Mouse (Mus musculus) heart, embryonic 15.5 days (tissue): Measurements from ENCODE around the gene Casq2. TPM values are rescaled to one million over a fixed set of nuclear protein-coding genes. Genes with fewer than 3 reads are reported as not detected.
A peak's percentile ranks its signal among the peaks of the same experiment; 100 is the strongest.

ENCODE experiments used
- ATAC-seq: fragments of 200-750 bp; cut with Nextera tagmentation; replicated peaks from 2 replicates; pipeline ENCODE4 v1.8.0; 2017; ENCODE audit warnings: low read depth, moderate TSS enrichment; ENCODE audit not compliant: insufficient number of reproducible peaks, insufficient read depth, low FRiP score
- H3K27ac ChIP-seq: fragments of 300-500 bp; sonication (generic); 2 replicates; pipeline ENCODE4 v1.5.1; 2015; ENCODE audit warnings: mild to moderate bottlenecking, inconsistent platforms
- H3K27me3 ChIP-seq: fragments of 300-500 bp; sonication (generic); 2 replicates; pipeline ENCODE4 v1.6.1; 2015; ENCODE audit warnings: inconsistent platforms
- H3K36me3 ChIP-seq: fragments of 300-500 bp; sonication (generic); 2 replicates; pipeline ENCODE4 v1.6.1; 2015; ENCODE audit warnings: mild to moderate bottlenecking, inconsistent platforms
- H3K4me1 ChIP-seq: fragments of 300-500 bp; sonication (generic); replicated peaks from 2 replicates; pipeline ENCODE4 v1.6.1; 2015; ENCODE audit warnings: inconsistent platforms
- H3K4me2 ChIP-seq: fragments of 300-500 bp; sonication (generic); 2 replicates; pipeline ENCODE4 v1.6.1; 2015; ENCODE audit warnings: inconsistent platforms, mild to moderate bottlenecking, moderate library complexity
- H3K4me3 ChIP-seq: fragments of 300-500 bp; sonication (generic); 2 replicates; pipeline ENCODE4 v1.5.1; 2015; ENCODE audit warnings: mild to moderate bottlenecking, inconsistent platforms
- H3K9ac ChIP-seq: fragments of 300-500 bp; sonication (generic); 2 replicates; pipeline ENCODE4 v1.6.1; 2015; ENCODE audit warnings: mild to moderate bottlenecking, inconsistent platforms
- H3K9me3 ChIP-seq: fragments of 300-500 bp; sonication (generic); replicated peaks from 2 replicates; pipeline ENCODE4 v1.6.1; 2016; ENCODE audit warnings: inconsistent platforms
- WGBS: fragments of 180-500 bp; shearing (Covaris S2); methylation state at CpG from one replicate; pipeline ENCODE4 v1.1.7; 2015; ENCODE audit warnings: mixed read lengths; 5-methylcytosine and 5-hydroxymethylcytosine counted together
- polyA plus RNA-seq: library from polyadenylated mRNA; unstranded; fragments of >200 nt; fragmentation: Nextera tagmentation; extraction: Ambion mirVana; gene quantifications from 2 replicates; pipeline ENCODE4 v1.2.1, GENCODE M21; 2015

Gene Casq2
- polyA plus RNA-seq, 1 experiment from 2014 or later, result 565 TPM

- H3K9me3 ChIP-seq, result no peaks in the 10 kb centered on the region
- no peak overlapping the region for H3K9ac ChIP-seq
- peaks cover 25% of the 10 kb centered on the region for H3K4me1 ChIP-seq
- no peak overlapping the region for H3K4me3 ChIP-seq
- no peak overlapping the region for H3K27ac ChIP-seq
- WGBS, result 14% methylated on average over 3 of the region's 3 CpGs
- H3K27me3 ChIP-seq, result no peaks in the 10 kb centered on the region
- H3K4me2 ChIP-seq, result no peak overlapping the region
- no peaks in the 10 kb centered on the region for H3K36me3 ChIP-seq
- ATAC-seq, result peak; percentile 43
These were observed 4.4 kb upstream of the Casq2 start for GRCm38 (mm10) chr3:102081862-102082261.

- Histone ChIP-seq H3K4me3 (no peak overlapping the region), H3K27ac (no peak overlapping the region), H3K27me3 (no peaks in the 10 kb centered on the region), H3K4me1 (peaks cover 25% of the 10 kb centered on the region), H3K9me3 (no peaks in the 10 kb centered on the region), H3K36me3 (no peaks in the 10 kb centered on the region), H3K9ac (no peak overlapping the region), H3K4me2 (no peak overlapping the region)
- no peak for ATAC-seq
- WGBS, result 35% methylated on average over 13 of the region's 13 CpGs
These were observed 2.5 kb upstream of the Casq2 start for GRCm38 (mm10) chr3:102083589-102084230.

- H3K9me3 ChIP-seq, result no peaks in the 10 kb centered on the region
- H3K27me3 ChIP-seq, result no peaks in the 10 kb centered on the region
- peak overlapping the region; percentile 12; the same call in 1 of the 2 replicates for H3K9ac ChIP-seq
- no peaks in the 10 kb centered on the region for H3K36me3 ChIP-seq
- H3K4me3 ChIP-seq, result no peak overlapping the region
- H3K27ac ChIP-seq, result peak overlapping the region; percentile 92
- WGBS, result 63% methylated on average over 13 of the region's 13 CpGs
- peaks cover 25% of the 10 kb centered on the region for H3K4me1 ChIP-seq
- ATAC-seq, result no peak
- H3K4me2 ChIP-seq, result peak overlapping the region; percentile 61
These were observed 1.3 kb upstream of the Casq2 start for GRCm38 (mm10) chr3:102084833-102085491.

- Histone ChIP-seq H3K36me3 (no peaks in the 10 kb centered on the region), H3K27ac (peak overlapping the region; percentile 92), H3K4me3 (0 out of 2 replicates have a peak overlapping the region, but pooled peaks have one; percentile 5), H3K4me1 (peaks cover 31% of the 10 kb centered on the region), H3K4me2 (peak overlapping the region; percentile 61), H3K9ac (peak overlapping the region; percentile 62), H3K9me3 (no peaks in the 10 kb centered on the region), H3K27me3 (no peaks in the 10 kb centered on the region)
- ATAC-seq, result peak; percentile 74
- WGBS, result 17% methylated on average over 12 of the region's 12 CpGs
These were observed 496 bp upstream of the Casq2 start for GRCm38 (mm10) chr3:102085719-102086118.

GRCm38 (mm10) chr3:102094841-102095240 lies 8.6 kb downstream of the Casq2 start:
- WGBS, result 86% methylated on average over 3 of the region's 3 CpGs
- Histone ChIP-seq H3K4me2 (no peak overlapping the region), H3K27me3 (no peaks in the 10 kb centered on the region), H3K27ac (peak overlapping the region; percentile 45; the same call in 1 of the 2 replicates), H3K9me3 (no peaks in the 10 kb centered on the region), H3K36me3 (peaks cover 6% of the 10 kb centered on the region; the same call in 1 of the 2 replicates), H3K4me3 (no peak overlapping the region), H3K4me1 (peaks cover 37% of the 10 kb centered on the region), H3K9ac (no peak overlapping the region)
- ATAC-seq, result no peak

- Histone ChIP-seq H3K9me3 (no peaks in the 10 kb centered on the region), H3K27ac (peak overlapping the region; percentile 45; the same call in 1 of the 2 replicates), H3K4me1 (peaks cover 41% of the 10 kb centered on the region), H3K36me3 (peaks cover 6% of the 10 kb centered on the region; the same call in 1 of the 2 replicates), H3K4me3 (no peak overlapping the region), H3K27me3 (no peaks in the 10 kb centered on the region), H3K4me2 (no peak overlapping the region), H3K9ac (no peak overlapping the region)
- no peak for ATAC-seq
- WGBS, result 50% methylated on average over 5 of the region's 5 CpGs
These were observed 9.2 kb downstream of the Casq2 start for GRCm38 (mm10) chr3:102095412-102095811.

GRCm38 (mm10) chr3:102096366-102096765 lies 10.2 kb downstream of the Casq2 start:
- Histone ChIP-seq H3K27me3 (no peaks in the 10 kb centered on the region), H3K9me3 (no peaks in the 10 kb centered on the region), H3K4me1 (peaks cover 44% of the 10 kb centered on the region), H3K36me3 (peaks cover 6% of the 10 kb centered on the region; the same call in 1 of the 2 replicates), H3K9ac (no peak overlapping the region), H3K27ac (no peak overlapping the region), H3K4me2 (no peak overlapping the region), H3K4me3 (no peak overlapping the region)
- 84% methylated on average over 8 of the region's 8 CpGs for WGBS
- no peak for ATAC-seq

- no peak for ATAC-seq
- H3K27ac ChIP-seq, result no peak overlapping the region
- WGBS, result 84% methylated on average over 2 of the region's 2 CpGs
These were observed 10.8 kb downstream of the Casq2 start for GRCm38 (mm10) chr3:102096976-102097375.

GRCm38 (mm10) chr3:102099242-102099641 lies 13.0 kb downstream of the Casq2 start:
- H3K4me3 ChIP-seq, result no peak overlapping the region
- H3K27me3 ChIP-seq, result no peaks in the 10 kb centered on the region
- peak overlapping the region; percentile 36 for H3K4me2 ChIP-seq
- peaks cover 47% of the 10 kb centered on the region for H3K4me1 ChIP-seq
- H3K9me3 ChIP-seq, result no peaks in the 10 kb centered on the region
- H3K36me3 ChIP-seq, result peaks cover 6% of the 10 kb centered on the region; the same call in 1 of the 2 replicates
- WGBS, result 19% methylated on average over 9 of the region's 10 CpGs
- peak; percentile 86 for ATAC-seq
- H3K9ac ChIP-seq, result no peak overlapping the region
- peak overlapping the region; percentile 90 for H3K27ac ChIP-seq

More at GRCm38 (mm10) chr3:102096976-102097375, 10.8 kb downstream of the Casq2 start:
- peaks cover 47% of the 10 kb centered on the region for H3K4me1 ChIP-seq
- H3K4me2 ChIP-seq, result no peak overlapping the region
- H3K9ac ChIP-seq, result no peak overlapping the region
- no peaks in the 10 kb centered on the region for H3K27me3 ChIP-seq
- no peak overlapping the region for H3K4me3 ChIP-seq
- H3K36me3 ChIP-seq, result peaks cover 6% of the 10 kb centered on the region; the same call in 1 of the 2 replicates
- no peaks in the 10 kb centered on the region for H3K9me3 ChIP-seq

- H3K4me1 ChIP-seq, result peaks cover 45% of the 10 kb centered on the region
- WGBS, result 53% methylated on average over 3 of the region's 3 CpGs
- peak overlapping the region; percentile 36 for H3K4me2 ChIP-seq
- H3K9me3 ChIP-seq, result no peaks in the 10 kb centered on the region
- H3K9ac ChIP-seq, result 0 out of 2 replicates have a peak overlapping the region, but pooled peaks have one; percentile 25
- peak; percentile 58 for ATAC-seq
- H3K36me3 ChIP-seq, result peaks cover 6% of the 10 kb centered on the region; the same call in 1 of the 2 replicates
- no peaks in the 10 kb centered on the region for H3K27me3 ChIP-seq
- no peak overlapping the region for H3K4me3 ChIP-seq
- peak overlapping the region; percentile 90 for H3K27ac ChIP-seq
These were observed 13.6 kb downstream of the Casq2 start for GRCm38 (mm10) chr3:102099793-102100192.

- WGBS, result 90% methylated on average over 4 of the region's 4 CpGs
- Histone ChIP-seq H3K9ac (no peak overlapping the region), H3K4me3 (no peak overlapping the region), H3K9me3 (no peaks in the 10 kb centered on the region), H3K36me3 (peaks cover 2% of the 10 kb centered on the region; the same call in 1 of the 2 replicates), H3K4me1 (peaks cover 35% of the 10 kb centered on the region), H3K27me3 (no peaks in the 10 kb centered on the region), H3K27ac (no peak overlapping the region; the same call in 1 of the 2 replicates), H3K4me2 (no peak overlapping the region)
- no peak for ATAC-seq
These were observed 15.2 kb downstream of the Casq2 start for GRCm38 (mm10) chr3:102101445-102101844.
